Comparison of ENCODE assay signal across 13 mouse cellular contexts in genomic region chr3:108977340-108978030, GRCm38 (mm10). TPM values are rescaled to one million over a fixed set of nuclear protein-coding genes. Genes with fewer than 3 reads are reported as not detected.
DNase-seq lines count a peak whose midpoint lies in the region; ATAC-seq and TF ChIP-seq lines count a peak whose summit lies in the region.
"Had no signal": no experiment of that assay in that cellular context is flagged by ENCODE, and none has a peak within 500 bp of the region (broad histone marks: within the 10 kb centered on the region; RNA-seq: fewer than 3 reads in every experiment).

No protein-coding gene starts in this region.

- no peak for ATAC-seq in liver, postnatal 0 days
- ATAC-seq: forebrain, embryonic 15.5 days; midbrain, embryonic 13.5 days had no signal

- H3K27me3 ChIP-seq in liver, postnatal 0 days (ENCODE audit: insufficient read depth, low read length): no peaks in the 10 kb centered on the region
- H3K27me3 ChIP-seq: forebrain, embryonic 15.5 days; hindbrain, embryonic 15.5 days; midbrain, embryonic 13.5 days had no signal

- no peak overlapping the region for H3K4me3 ChIP-seq in gastrocnemius, adult 2 months
- H3K4me3 ChIP-seq in liver, postnatal 0 days (ENCODE audit: low read depth, low read length): no peak overlapping the region
- H3K4me3 ChIP-seq: forebrain, embryonic 15.5 days; hindbrain, embryonic 15.5 days; midbrain, embryonic 13.5 days had no signal

- H3K9me3 ChIP-seq in liver, postnatal 0 days (ENCODE audit: low read length): no peaks in the 10 kb centered on the region
- H3K9me3 ChIP-seq: forebrain, embryonic 15.5 days; hindbrain, embryonic 15.5 days; midbrain, embryonic 13.5 days had no signal

- no peaks in the 10 kb centered on the region for H3K4me1 ChIP-seq in liver, postnatal 0 days (ENCODE audit: insufficient read depth)
- H3K4me1 ChIP-seq: forebrain, embryonic 15.5 days; hindbrain, embryonic 15.5 days; midbrain, embryonic 13.5 days had no signal

- no peak overlapping the region for H3K4me2 ChIP-seq in liver, postnatal 0 days (ENCODE audit: low read depth, low read length)
- H3K4me2 ChIP-seq: forebrain, embryonic 15.5 days; hindbrain, embryonic 15.5 days; midbrain, embryonic 13.5 days had no signal

- H3K27ac ChIP-seq in gastrocnemius, adult 2 months: no peak overlapping the region
- H3K27ac ChIP-seq in liver, postnatal 0 days (ENCODE audit: low read depth): no peak overlapping the region
- H3K27ac ChIP-seq: forebrain, embryonic 15.5 days; hindbrain, embryonic 15.5 days; midbrain, embryonic 13.5 days had no signal

- intact Hi-C loops in gastrocnemius, adult 2 months (cut with DNase I): loop anchor here (5.0 kb wide), 1 partner anchor 85 kb away; no protein-coding TSS in a partner anchor
- intact Hi-C loops in gastrocnemius, postnatal 36 days (cut with DNase I): no loop called here

- 84% methylated on average over 13 of the region's 13 CpGs for WGBS in liver, postnatal 0 days (ENCODE audit: insufficient replicate concordance)

- no peak for TF ChIP-seq EP300 in liver, postnatal 0 days (IDR thresholded peaks at IDR 0.05; ENCODE audit: low read depth)

- DNase-seq in gastrocnemius, adult 2 months: no peak
- DNase-seq in gastrocnemius, postnatal 36 days: no peak
- peak; percentile 54 for DNase-seq in 3T3-L1 (ENCODE audit: low read depth, low spot score)
- peak; percentile 11 for DNase-seq in T-cell, adult 2 months (ENCODE audit: low spot score)
- DNase-seq in liver, postnatal 0 days: no peak
- DNase-seq in right cerebral cortex, postnatal 14 days: no peak
- DNase-seq in spleen, postnatal 14 days (ENCODE audit: low spot score in 2 of 2): no peak
- no peak for DNase-seq in adrenal gland, postnatal 14 days
- DNase-seq: cerebellum, postnatal 14 days had no signal

- 0 out of 2 replicates have a peak, but pooled peaks cover 4% of the 10 kb centered on the region for H3K36me3 ChIP-seq in liver, postnatal 0 days (replicated peaks; ENCODE audit: insufficient read depth, low read length)
- H3K36me3 ChIP-seq: G1E had no signal

- no peak overlapping the region for H3K9ac ChIP-seq in liver, postnatal 0 days (replicated peaks)
- H3K9ac ChIP-seq: forebrain, embryonic 15.5 days; hindbrain, embryonic 15.5 days; midbrain, embryonic 13.5 days had no signal

- peak; percentile 55 for TF ChIP-seq CTCF in gastrocnemius, adult 2 months (IDR thresholded peaks at IDR 0.05)
- peak; percentile 66 for TF ChIP-seq CTCF in liver, postnatal 0 days (IDR thresholded peaks at IDR 0.05; ENCODE audit: low read depth)

RNA-seq across cellular contexts. Expression of gene Gm9857, which starts 37.2 kb away (rescaled TPM):
- not detected for total RNA-seq in gastrocnemius, adult 2 months (2021)
- total RNA-seq in gastrocnemius, postnatal 36 days (2021): not detected
- polyA plus RNA-seq in liver, postnatal 0 days (2015; fragmentation: Nextera tagmentation; extraction: Ambion mirVana): not detected in 2 replicates
- not detected in 2 replicates for total RNA-seq in adrenal gland, postnatal 14 days (2021)
- total RNA-seq: G1E had no signal
- polyA plus RNA-seq: G1E; hindbrain, embryonic 15.5 days had no signal

RNA-seq across cellular contexts. Expression of gene Henmt1, which starts 37.8 kb away (rescaled TPM):
- not detected for total RNA-seq in gastrocnemius, adult 2 months (2021)
- total RNA-seq in gastrocnemius, postnatal 36 days (2021): not detected
- not detected in 2 replicates for polyA plus RNA-seq in liver, postnatal 0 days (2015; fragmentation: Nextera tagmentation; extraction: Ambion mirVana)
- total RNA-seq in adrenal gland, postnatal 14 days (2021): not detected in 2 replicates
- polyA plus RNA-seq: G1E had no signal

RNA-seq across cellular contexts. Expression of gene Fam102b, which starts 49.9 kb away (rescaled TPM):
- total RNA-seq in gastrocnemius, adult 2 months (2021): 1 to 10 TPM; 6.2 to 8.0 TPM
- total RNA-seq in gastrocnemius, postnatal 36 days (2021): 1 to 10 TPM; 6.1 to 7.0 TPM
- polyA plus RNA-seq in liver, postnatal 0 days (2015; fragmentation: Nextera tagmentation; extraction: Ambion mirVana): 1.9 and 2.2 TPM in 2 replicates
- total RNA-seq in adrenal gland, postnatal 14 days (2021): 10.8 and 18.3 TPM in 2 replicates

Comparison
In these comparisons a context has a peak if more than half of its experiments do, and no peak if none do; other contexts are left out.
1. DNase-seq: peak in 3T3-L1 (single experiment) and T-cell, adult 2 months (single experiment); none in gastrocnemius, adult 2 months (single experiment), gastrocnemius, postnatal 36 days (0 of 2), liver, postnatal 0 days (single experiment), right cerebral cortex, postnatal 14 days (single experiment), spleen, postnatal 14 days (0 of 2) and adrenal gland, postnatal 14 days (single experiment).